Comparison of ENCODE assay signal across 10 mouse cellular contexts in genomic region chr11:120483448-120483934, GRCm38 (mm10). TPM values are rescaled to one million over a fixed set of nuclear protein-coding genes. Genes with fewer than 3 reads are reported as not detected.
DNase-seq lines count a peak whose midpoint lies in the region; ATAC-seq lines count a peak whose summit lies in the region.
"Had no signal": no experiment of that assay in that cellular context is flagged by ENCODE, and none has a peak within 500 bp of the region (broad histone marks: within the 10 kb centered on the region; RNA-seq: fewer than 3 reads in every experiment).

No protein-coding gene starts in this region.

- ATAC-seq in heart, embryonic 15.5 days (replicated peaks; ENCODE audit: insufficient number of reproducible peaks, insufficient read depth, low FRiP score, low read depth): no peak
- ATAC-seq in embryonic facial prominence, embryonic 11.5 days (replicated peaks; ENCODE audit: insufficient number of reproducible peaks, low FRiP score, low TSS enrichment, low read depth): no peak
- no peak for ATAC-seq in hindbrain, embryonic 16.5 days
- ATAC-seq in midbrain, embryonic 14.5 days (ENCODE audit: low FRiP score, low TSS enrichment): no peak

- no peak for DNase-seq in heart, postnatal 4 days
- no peak for DNase-seq in embryonic facial prominence, embryonic 11.5 days (ENCODE audit: low spot score)
- no peak for DNase-seq in midbrain, embryonic 14.5 days
- DNase-seq in urinary bladder, postnatal 25 days (ENCODE audit: low spot score): no peak
- DNase-seq in frontal cortex, postnatal 36 days (ENCODE audit: low spot score in 2 of 2): no peak
- DNase-seq in thymus, adult 18-20 months: no peak
- DNase-seq: kidney, postnatal 14 days had no signal

- peak overlapping the region; percentile 89 for H3K27ac ChIP-seq in heart, embryonic 15.5 days
- peak overlapping the region; percentile 65; the same call in 1 of the 2 replicates for H3K27ac ChIP-seq in embryonic facial prominence, embryonic 11.5 days (replicated peaks; ENCODE audit: low read depth, low read length)
- H3K27ac ChIP-seq in hindbrain, embryonic 16.5 days (ENCODE audit: low read depth, low read length): peak overlapping the region; percentile 86
- peak overlapping the region; percentile 92; the same call in 1 of the 2 replicates for H3K27ac ChIP-seq in midbrain, embryonic 14.5 days (replicated peaks; ENCODE audit: low read depth, low read length)

- H3K4me3 ChIP-seq in heart, embryonic 15.5 days: peak overlapping the region; percentile 78; the same call in 1 of the 2 replicates
- peak overlapping the region; percentile 85; the same call in 1 of the 2 replicates for H3K4me3 ChIP-seq in embryonic facial prominence, embryonic 11.5 days (ENCODE audit: low read depth, low read length)
- no peak overlapping the region for H3K4me3 ChIP-seq in hindbrain, embryonic 16.5 days (ENCODE audit: low read length)
- peak overlapping the region; percentile 98 for H3K4me3 ChIP-seq in midbrain, embryonic 14.5 days (replicated peaks; ENCODE audit: low read depth, low read length)

- H3K9me3 ChIP-seq in heart, embryonic 15.5 days (replicated peaks): no peaks in the 10 kb centered on the region
- H3K9me3 ChIP-seq in embryonic facial prominence, embryonic 11.5 days (replicated peaks; ENCODE audit: control insufficient read depth, low read length): no peaks in the 10 kb centered on the region
- H3K9me3 ChIP-seq in hindbrain, embryonic 16.5 days (ENCODE audit: control insufficient read depth, low read length): no peaks in the 10 kb centered on the region
- no peaks in the 10 kb centered on the region for H3K9me3 ChIP-seq in midbrain, embryonic 14.5 days (ENCODE audit: control insufficient read depth, low read length)

- no peaks in the 10 kb centered on the region for H3K27me3 ChIP-seq in heart, embryonic 15.5 days
- no peaks in the 10 kb centered on the region for H3K27me3 ChIP-seq in embryonic facial prominence, embryonic 11.5 days (ENCODE audit: control insufficient read depth, insufficient read depth, low read length)
- no peaks in the 10 kb centered on the region for H3K27me3 ChIP-seq in hindbrain, embryonic 16.5 days (replicated peaks; ENCODE audit: control insufficient read depth, insufficient read depth, low read length)
- no peaks in the 10 kb centered on the region for H3K27me3 ChIP-seq in midbrain, embryonic 14.5 days (ENCODE audit: control insufficient read depth, insufficient read depth, low read length)
- H3K27me3 ChIP-seq: Patski had no signal

- H3K9ac ChIP-seq in heart, embryonic 15.5 days: peak overlapping the region; percentile 94
- H3K9ac ChIP-seq in embryonic facial prominence, embryonic 11.5 days (replicated peaks; ENCODE audit: low read length): peak overlapping the region; percentile 71
- peak overlapping the region; percentile 93; the same call in 1 of the 2 replicates for H3K9ac ChIP-seq in hindbrain, embryonic 16.5 days (ENCODE audit: low read depth, low read length)
- peak overlapping the region; percentile 84; the same call in 1 of the 2 replicates for H3K9ac ChIP-seq in midbrain, embryonic 14.5 days (replicated peaks; ENCODE audit: low read length)

- peaks cover 71% of the 10 kb centered on the region for H3K36me3 ChIP-seq in heart, embryonic 15.5 days
- H3K36me3 ChIP-seq in embryonic facial prominence, embryonic 11.5 days (replicated peaks; ENCODE audit: control insufficient read depth, insufficient read depth, low read depth, low read length): peaks cover 26% of the 10 kb centered on the region
- peaks cover 44% of the 10 kb centered on the region for H3K36me3 ChIP-seq in hindbrain, embryonic 16.5 days (ENCODE audit: control insufficient read depth, insufficient read depth, low read length)
- peaks cover 76% of the 10 kb centered on the region for H3K36me3 ChIP-seq in midbrain, embryonic 14.5 days (ENCODE audit: control insufficient read depth, insufficient read depth, low read length)

- peaks cover 19% of the 10 kb centered on the region for H3K4me1 ChIP-seq in heart, embryonic 15.5 days (replicated peaks)
- H3K4me1 ChIP-seq in embryonic facial prominence, embryonic 11.5 days (ENCODE audit: control insufficient read depth, insufficient read depth, low read length): 0 out of 2 replicates have a peak, but pooled peaks cover 4% of the 10 kb centered on the region
- peaks cover 16% of the 10 kb centered on the region for H3K4me1 ChIP-seq in hindbrain, embryonic 16.5 days (ENCODE audit: control insufficient read depth, insufficient read depth, low read depth, low read length)
- peaks cover 17% of the 10 kb centered on the region for H3K4me1 ChIP-seq in midbrain, embryonic 14.5 days (ENCODE audit: control insufficient read depth, insufficient read depth, low read length)

- peak overlapping the region; percentile 73; the same call in 1 of the 2 replicates for H3K4me2 ChIP-seq in heart, embryonic 15.5 days
- H3K4me2 ChIP-seq in embryonic facial prominence, embryonic 11.5 days (ENCODE audit: low read depth, low read length): no peak overlapping the region
- H3K4me2 ChIP-seq in hindbrain, embryonic 16.5 days (ENCODE audit: low read length): peak overlapping the region; percentile 76
- peak overlapping the region; percentile 92 for H3K4me2 ChIP-seq in midbrain, embryonic 14.5 days (ENCODE audit: low read length)

- 77% methylated on average over 7 of the region's 7 CpGs for WGBS in heart, embryonic 15.5 days
- WGBS in embryonic facial prominence, embryonic 11.5 days: 92% methylated on average over 7 of the region's 7 CpGs
- 87% methylated on average over 7 of the region's 7 CpGs for WGBS in hindbrain, embryonic 16.5 days
- 90% methylated on average over 7 of the region's 7 CpGs for WGBS in midbrain, embryonic 14.5 days

RNA-seq across cellular contexts. Expression of gene Mrpl12, which starts 0.9 kb away (rescaled TPM):
- 203 and 218 TPM in 2 replicates for polyA plus RNA-seq in heart, embryonic 15.5 days (2015; fragmentation: Nextera tagmentation; extraction: Ambion mirVana)
- total RNA-seq in heart, postnatal 4 days (2021): 100 to 1,000 TPM; 229 to 250 TPM
- 161 and 162 TPM in 2 replicates for polyA plus RNA-seq in embryonic facial prominence, embryonic 11.5 days (2014; fragmentation: Nextera tagmentation; extraction: Ambion mirVana)
- polyA plus RNA-seq in hindbrain, embryonic 16.5 days (2015; fragmentation: Nextera tagmentation; extraction: Ambion mirVana): 135 and 137 TPM in 2 replicates
- polyA plus RNA-seq in midbrain, embryonic 14.5 days (2014; fragmentation: Nextera tagmentation; extraction: Ambion mirVana): 113 and 151 TPM in 2 replicates

RNA-seq across cellular contexts. Expression of gene Slc25a10, which starts 8.1 kb away (rescaled TPM):
- 32.1 and 45.0 TPM in 2 replicates for polyA plus RNA-seq in heart, embryonic 15.5 days (2015; fragmentation: Nextera tagmentation; extraction: Ambion mirVana)
- 10 to 100 TPM; 43.7 to 45.7 TPM for total RNA-seq in heart, postnatal 4 days (2021)
- 46.9 and 53.6 TPM in 2 replicates for polyA plus RNA-seq in embryonic facial prominence, embryonic 11.5 days (2014; fragmentation: Nextera tagmentation; extraction: Ambion mirVana)
- 31.2 and 31.5 TPM in 2 replicates for polyA plus RNA-seq in hindbrain, embryonic 16.5 days (2015; fragmentation: Nextera tagmentation; extraction: Ambion mirVana)
- polyA plus RNA-seq in midbrain, embryonic 14.5 days (2014; fragmentation: Nextera tagmentation; extraction: Ambion mirVana): 23.6 and 28.4 TPM in 2 replicates

RNA-seq across cellular contexts. Expression of gene Arl16, which starts 16.1 kb away (rescaled TPM):
- polyA plus RNA-seq in heart, embryonic 15.5 days (2015; fragmentation: Nextera tagmentation; extraction: Ambion mirVana): 26.7 and 37.5 TPM in 2 replicates
- 10 to 100 TPM; 13.7 to 17.0 TPM for total RNA-seq in heart, postnatal 4 days (2021)
- polyA plus RNA-seq in embryonic facial prominence, embryonic 11.5 days (2014; fragmentation: Nextera tagmentation; extraction: Ambion mirVana): 52.3 and 60.5 TPM in 2 replicates
- polyA plus RNA-seq in hindbrain, embryonic 16.5 days (2015; fragmentation: Nextera tagmentation; extraction: Ambion mirVana): 60.5 and 68.1 TPM in 2 replicates
- 48.8 and 56.9 TPM in 2 replicates for polyA plus RNA-seq in midbrain, embryonic 14.5 days (2014; fragmentation: Nextera tagmentation; extraction: Ambion mirVana)

RNA-seq across cellular contexts. Expression of gene Ccdc137, which starts 25.6 kb away (rescaled TPM):
- polyA plus RNA-seq in heart, embryonic 15.5 days (2015; fragmentation: Nextera tagmentation; extraction: Ambion mirVana): 22.1 and 26.5 TPM in 2 replicates
- 10 to 100 TPM in 1 of 2 experiments, 1 to 10 TPM in 1; 8.7 to 10.3 TPM for total RNA-seq in heart, postnatal 4 days (2021)
- polyA plus RNA-seq in embryonic facial prominence, embryonic 11.5 days (2014; fragmentation: Nextera tagmentation; extraction: Ambion mirVana): 26.7 and 28.5 TPM in 2 replicates
- polyA plus RNA-seq in hindbrain, embryonic 16.5 days (2015; fragmentation: Nextera tagmentation; extraction: Ambion mirVana): 23.5 and 25.9 TPM in 2 replicates
- 17.8 and 19.9 TPM in 2 replicates for polyA plus RNA-seq in midbrain, embryonic 14.5 days (2014; fragmentation: Nextera tagmentation; extraction: Ambion mirVana)

RNA-seq across cellular contexts. Expression of gene Oxld1, which starts 25.6 kb away (rescaled TPM):
- 18.1 and 21.4 TPM in 2 replicates for polyA plus RNA-seq in heart, embryonic 15.5 days (2015; fragmentation: Nextera tagmentation; extraction: Ambion mirVana)
- 10 to 100 TPM; 25.1 to 26.1 TPM for total RNA-seq in heart, postnatal 4 days (2021)
- 12.2 and 13.0 TPM in 2 replicates for polyA plus RNA-seq in embryonic facial prominence, embryonic 11.5 days (2014; fragmentation: Nextera tagmentation; extraction: Ambion mirVana)
- 10.8 and 15.8 TPM in 2 replicates for polyA plus RNA-seq in hindbrain, embryonic 16.5 days (2015; fragmentation: Nextera tagmentation; extraction: Ambion mirVana)
- 11.2 and 12.5 TPM in 2 replicates for polyA plus RNA-seq in midbrain, embryonic 14.5 days (2014; fragmentation: Nextera tagmentation; extraction: Ambion mirVana)
